Mouse (Mus musculus) spleen, adult 12 weeks (tissue): Measurements from ENCODE around the gene Pex11g.

ENCODE experiments used
- DNase-seq: peaks from one replicate; pipeline ENCODE4 v3.0.0; 2022; ENCODE audit warnings: low spot score

Gene Pex11g

DNA sequence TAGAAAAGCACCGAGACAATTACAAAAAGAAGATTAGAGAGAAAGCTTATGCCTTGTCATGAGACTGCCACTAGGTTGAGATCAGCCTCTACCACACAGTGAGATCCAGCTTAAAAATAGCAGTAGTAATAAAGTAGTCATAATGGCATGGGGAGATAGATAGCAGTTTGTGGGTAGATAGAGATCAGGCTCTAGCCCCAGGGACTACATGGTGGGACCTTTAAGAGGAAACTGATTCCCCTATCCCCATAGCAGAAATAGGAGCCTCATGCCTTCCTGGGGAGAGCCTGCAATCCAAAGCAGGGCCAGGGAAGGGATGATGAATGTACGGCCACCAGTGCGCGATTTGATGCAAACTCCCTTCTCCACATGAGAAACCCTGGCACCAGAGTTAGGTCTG is 52.2 kb downstream of the Pex11g start:
- no peak for DNase-seq

- DNase-seq = no peak
Measured at GRCm38 (mm10) chr8:3414639-3415190, 52.8 kb downstream of the Pex11g start.

- DNase-seq = no peak
Measured at GRCm38 (mm10) chr8:3412816-3413215, 54.7 kb downstream of the Pex11g start.

DNA sequence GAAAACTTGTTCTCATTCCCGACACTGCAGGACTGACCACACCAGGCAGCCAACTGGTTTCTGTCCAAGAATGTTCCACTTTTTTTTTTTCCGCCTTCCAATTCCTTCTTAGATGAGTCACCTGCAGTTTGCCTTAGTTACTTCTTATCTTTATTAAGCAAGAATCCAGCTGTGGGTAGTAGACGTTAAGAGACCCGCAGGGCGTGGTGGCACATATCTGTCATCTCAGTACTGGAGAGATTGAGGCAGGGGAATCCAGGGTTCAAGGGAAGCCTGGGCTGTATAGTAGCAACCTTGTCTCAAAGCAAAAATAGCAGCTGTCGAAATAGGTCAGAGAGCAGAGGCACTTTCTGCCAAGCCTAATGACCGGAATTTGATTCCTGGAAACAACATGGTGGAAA is 55.6 kb downstream of the Pex11g start:
- peak; percentile 3 for DNase-seq

GRCm38 (mm10) chr8:3411085-3411484 is 56.4 kb downstream of the Pex11g start:
- no peak for DNase-seq

- DNase-seq = no peak
Measured at GRCm38 (mm10) chr8:3407417-3407816, 60.1 kb downstream of the Pex11g start.
